Mouse (Mus musculus): ENCODE measurements around the gene Rexo2. TPM values are rescaled to one million over a fixed set of nuclear protein-coding genes. Genes with fewer than 3 reads are reported as not detected.
"Not testable (repeated sequence)": the region's sequence is repeated elsewhere in the genome, so short reads cannot be mapped to it uniquely, and the experiment has no call there.

Gene Rexo2
- polyA plus RNA-seq (2015; fragmentation: Nextera tagmentation; extraction: Ambion mirVana) = 112 and 119 TPM in 2 replicates

- 1% methylated on average over 49 of the region's 49 CpGs for WGBS
- peak; percentile 98 for ATAC-seq (ENCODE audit: borderline replicate concordance, extremely low read depth, low FRiP score, low TSS enrichment)
- H3K4me2 ChIP-seq = peak within 1 kb of the TSS; percentile 94
Measured at GRCm38 (mm10) chr9:48480411-48481213, at the start of gene Rexo2. Gene Rexo2 (minus strand): TSS chr9:48480623.

GRCm38 (mm10) chr9:48526520-48526919 lies 46.1 kb upstream of the Rexo2 start:
- H3K36me3 ChIP-seq = no peaks in the 10 kb centered on the region
- H3K4me2 ChIP-seq = no peak overlapping the region
- H3K9ac ChIP-seq = no peak overlapping the region
- no peaks in the 10 kb centered on the region for H3K4me1 ChIP-seq
- 88% methylated on average over 4 of the region's 4 CpGs for WGBS
- H3K27ac ChIP-seq = no peak overlapping the region
- no peak for ATAC-seq (ENCODE audit: borderline replicate concordance, extremely low read depth, low FRiP score, low TSS enrichment)
- H3K9me3 ChIP-seq = no peaks in the 10 kb centered on the region
- 0 out of 2 replicates have a peak, but pooled peaks cover 3% of the 10 kb centered on the region for H3K27me3 ChIP-seq
- no peak overlapping the region for H3K4me3 ChIP-seq

More at GRCm38 (mm10) chr9:48480411-48481213, at the start of gene Rexo2:
- H3K27me3 ChIP-seq = no peaks in the 10 kb centered on the region
- peak within 1 kb of the TSS; percentile 79 for H3K9ac ChIP-seq
- H3K4me1 ChIP-seq = peaks cover 12% of the 10 kb centered on the region
- no peaks in the 10 kb centered on the region for H3K9me3 ChIP-seq
- H3K4me3 ChIP-seq = peak within 1 kb of the TSS; percentile 77
- peaks cover 7% of the 10 kb centered on the region; the same call in 1 of the 2 replicates for H3K36me3 ChIP-seq
- H3K27ac ChIP-seq = no peak within 1 kb of the TSS

GRCm38 (mm10) chr9:48525566-48525965 lies 45.1 kb upstream of the Rexo2 start:
- Histone ChIP-seq H3K27ac (no peak overlapping the region), H3K36me3 (no peaks in the 10 kb centered on the region), H3K4me2 (no peak overlapping the region), H3K9ac (no peak overlapping the region), H3K4me1 (no peaks in the 10 kb centered on the region), H3K27me3 (0 out of 2 replicates have a peak, but pooled peaks cover 3% of the 10 kb centered on the region), H3K9me3 (no peaks in the 10 kb centered on the region), H3K4me3 (no peak overlapping the region)
- WGBS = 15% methylated on average over 1 of the region's 1 CpGs
- no peak for ATAC-seq (ENCODE audit: borderline replicate concordance, extremely low read depth, low FRiP score, low TSS enrichment)

GRCm38 (mm10) chr9:48520405-48520804 lies 40.0 kb upstream of the Rexo2 start:
- H3K27ac ChIP-seq; H3K4me3 ChIP-seq; H3K36me3 ChIP-seq; ATAC-seq (ENCODE audit: borderline replicate concordance, extremely low read depth, low FRiP score, low TSS enrichment); H3K4me1 ChIP-seq; H3K9me3 ChIP-seq; H3K27me3 ChIP-seq; H3K9ac ChIP-seq; H3K4me2 ChIP-seq: not testable (repeated sequence)
- 3% methylated on average over 5 of the region's 7 CpGs for WGBS

GRCm38 (mm10) chr9:48517372-48518130 lies 37.1 kb upstream of the Rexo2 start:
- no peak overlapping the region for H3K4me3 ChIP-seq

GRCm38 (mm10) chr9:48516615-48517371 lies 36.4 kb upstream of the Rexo2 start:
- H3K4me3 ChIP-seq = no peak overlapping the region
- H3K9me3 ChIP-seq = no peaks in the 10 kb centered on the region
- H3K27ac ChIP-seq = no peak overlapping the region
- H3K36me3 ChIP-seq = no peaks in the 10 kb centered on the region
- no peak overlapping the region for H3K4me2 ChIP-seq
- H3K27me3 ChIP-seq = peaks cover 10% of the 10 kb centered on the region; the same call in 1 of the 2 replicates
- no peak overlapping the region for H3K9ac ChIP-seq
- 81% methylated on average over 11 of the region's 11 CpGs for WGBS
- H3K4me1 ChIP-seq = no peaks in the 10 kb centered on the region
- no peak for ATAC-seq (ENCODE audit: borderline replicate concordance, extremely low read depth, low FRiP score, low TSS enrichment)

More at GRCm38 (mm10) chr9:48517372-48518130, 37.1 kb upstream of the Rexo2 start:
- H3K4me1 ChIP-seq = no peaks in the 10 kb centered on the region
- H3K9ac ChIP-seq = no peak overlapping the region
- ATAC-seq (ENCODE audit: borderline replicate concordance, extremely low read depth, low FRiP score, low TSS enrichment) = no peak
- WGBS = 73% methylated on average over 19 of the region's 19 CpGs
- no peaks in the 10 kb centered on the region for H3K9me3 ChIP-seq
- no peak overlapping the region for H3K27ac ChIP-seq
- H3K4me2 ChIP-seq = no peak overlapping the region
- no peaks in the 10 kb centered on the region for H3K36me3 ChIP-seq
- H3K27me3 ChIP-seq = peaks cover 10% of the 10 kb centered on the region; the same call in 1 of the 2 replicates

GRCm38 (mm10) chr9:48515332-48515731 lies 34.9 kb upstream of the Rexo2 start:
- H3K36me3 ChIP-seq = no peaks in the 10 kb centered on the region
- H3K27ac ChIP-seq = no peak overlapping the region
- no peaks in the 10 kb centered on the region for H3K9me3 ChIP-seq
- peaks cover 10% of the 10 kb centered on the region; the same call in 1 of the 2 replicates for H3K27me3 ChIP-seq
- no peaks in the 10 kb centered on the region for H3K4me1 ChIP-seq
- no peak overlapping the region for H3K4me3 ChIP-seq
- WGBS = 21% methylated on average over 1 of the region's 1 CpGs
- H3K4me2 ChIP-seq = no peak overlapping the region
- H3K9ac ChIP-seq = no peak overlapping the region
- no peak for ATAC-seq (ENCODE audit: borderline replicate concordance, extremely low read depth, low FRiP score, low TSS enrichment)

- Histone ChIP-seq H3K4me1 (no peaks in the 10 kb centered on the region), H3K4me2 (no peak overlapping the region), H3K36me3 (no peaks in the 10 kb centered on the region), H3K27me3 (no peaks in the 10 kb centered on the region; the same call in 1 of the 2 replicates), H3K9ac (no peak overlapping the region), H3K9me3 (no peaks in the 10 kb centered on the region), H3K4me3 (no peak overlapping the region), H3K27ac (no peak overlapping the region)
- no peak for ATAC-seq (ENCODE audit: borderline replicate concordance, extremely low read depth, low FRiP score, low TSS enrichment)
- 76% methylated on average over 5 of the region's 5 CpGs for WGBS
Measured at GRCm38 (mm10) chr9:48510134-48510533, 29.7 kb upstream of the Rexo2 start.

- 63% methylated on average over 8 of the region's 8 CpGs for WGBS
- no peak for ATAC-seq (ENCODE audit: borderline replicate concordance, extremely low read depth, low FRiP score, low TSS enrichment)
- 0 out of 2 replicates have a peak, but pooled peaks cover 5% of the 10 kb centered on the region for H3K27me3 ChIP-seq
- no peaks in the 10 kb centered on the region for H3K9me3 ChIP-seq
- no peak overlapping the region for H3K4me2 ChIP-seq
- no peak overlapping the region for H3K27ac ChIP-seq
- no peaks in the 10 kb centered on the region for H3K36me3 ChIP-seq
- no peak overlapping the region for H3K4me3 ChIP-seq
- no peak overlapping the region for H3K9ac ChIP-seq
- H3K4me1 ChIP-seq = no peaks in the 10 kb centered on the region
Measured at GRCm38 (mm10) chr9:48504741-48505365, 24.4 kb upstream of the Rexo2 start.

- Histone ChIP-seq H3K36me3 (no peaks in the 10 kb centered on the region), H3K27me3 (0 out of 2 replicates have a peak, but pooled peaks cover 5% of the 10 kb centered on the region), H3K9me3 (no peaks in the 10 kb centered on the region), H3K4me1 (no peaks in the 10 kb centered on the region), H3K27ac (no peak overlapping the region), H3K4me3 (no peak overlapping the region), H3K9ac (no peak overlapping the region), H3K4me2 (no peak overlapping the region)
- ATAC-seq (ENCODE audit: borderline replicate concordance, extremely low read depth, low FRiP score, low TSS enrichment) = no peak
- 47% methylated on average over 2 of the region's 2 CpGs for WGBS
Measured at GRCm38 (mm10) chr9:48503001-48503400, 22.6 kb upstream of the Rexo2 start.

GRCm38 (mm10) chr9:48501192-48501591 lies 20.8 kb upstream of the Rexo2 start:
- no peaks in the 10 kb centered on the region for H3K9me3 ChIP-seq
- no peak overlapping the region for H3K27ac ChIP-seq
- H3K4me1 ChIP-seq = peaks cover 2% of the 10 kb centered on the region; the same call in 1 of the 2 replicates
- no peak for ATAC-seq (ENCODE audit: borderline replicate concordance, extremely low read depth, low FRiP score, low TSS enrichment)
- H3K4me3 ChIP-seq = no peak overlapping the region
- H3K27me3 ChIP-seq = peaks cover 12% of the 10 kb centered on the region; the same call in 1 of the 2 replicates
- no peaks in the 10 kb centered on the region for H3K36me3 ChIP-seq
- no peak overlapping the region for H3K9ac ChIP-seq
- no peak overlapping the region for H3K4me2 ChIP-seq
- 73% methylated on average over 7 of the region's 7 CpGs for WGBS

Measured in lung, embryonic 15.5 days (tissue).